Mouse (Mus musculus) spleen, adult 2 months (tissue): ENCODE data around the gene Gm10961.

Experiments
- CTCF ChIP-seq: fragments of 200-500 bp; IDR thresholded peaks from 2 replicates; pipeline ENCODE4 v1.5.1; 2011; ENCODE audit warnings: mild to moderate bottlenecking, inconsistent platforms; ENCODE audit not compliant: insufficient read depth, insufficient read length, insufficient replicate concordance; ENCODE audit errors: extremely low read depth
- POLR2A ChIP-seq: fragments of 200-500 bp; IDR thresholded peaks from 2 replicates; pipeline ENCODE4 v1.6.1; 2011; ENCODE audit warnings: low read depth, low read length, inconsistent platforms

DNA sequence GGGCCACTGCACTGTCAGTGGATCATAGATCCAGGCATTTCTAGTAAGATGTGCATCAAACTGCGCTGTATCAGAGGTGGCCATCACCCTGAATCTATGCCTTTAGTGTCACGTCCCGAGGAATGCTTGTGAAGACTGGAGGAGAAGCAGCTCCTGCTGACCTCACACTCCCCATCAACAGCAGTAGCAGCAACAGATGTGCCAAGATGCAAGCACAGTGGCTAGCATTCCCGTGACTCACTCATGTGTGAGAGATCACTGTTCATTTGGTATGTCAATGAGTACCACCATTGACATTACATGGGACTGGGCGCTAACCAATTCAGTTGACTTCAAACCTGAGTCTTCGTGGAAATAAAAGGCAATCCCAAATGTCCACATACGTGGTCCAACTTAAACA, 3.5 kb upstream of the Gm10961 start:
- TF ChIP-seq CTCF (no peak), POLR2A (no peak)
